23 mouse cellular contexts compared by ENCODE assay signal in genomic region chr10:116916581-116916980, GRCm38 (mm10). TPM values are rescaled to one million over a fixed set of nuclear protein-coding genes. Genes with fewer than 3 reads are reported as not detected.
"Had no signal": no experiment of that assay in that cellular context is flagged by ENCODE, and none has a peak within 500 bp of the region (broad histone marks: within the 10 kb centered on the region; RNA-seq: fewer than 3 reads in every experiment).

No protein-coding gene starts in this region.

- H3K27me3 ChIP-seq: kidney, embryonic 15.5 days; limb, embryonic 12.5 days; liver, embryonic 13.5 days; lung, embryonic 15.5 days; megakaryocyte, embryonic 14.5 days; stomach, embryonic 15.5 days had no signal

- DNase-seq: kidney, adult 2 months; kidney, postnatal 14 days; liver; liver, embryonic 13.5 days; liver, postnatal 0 days; lung, postnatal 14 days; right cerebral cortex, postnatal 25 days had no signal

- H3K27ac ChIP-seq: kidney, embryonic 15.5 days; left cerebral cortex, adult 2 months; limb, embryonic 12.5 days; liver, embryonic 13.5 days; lung, embryonic 15.5 days; macrophage; stomach, embryonic 15.5 days had no signal

- H3K4me3 ChIP-seq: kidney, embryonic 15.5 days; left cerebral cortex, adult 2 months; limb, embryonic 12.5 days; liver, embryonic 13.5 days; lung, embryonic 15.5 days; megakaryocyte, embryonic 14.5 days; stomach, embryonic 15.5 days had no signal

- H3K4me1 ChIP-seq: kidney, embryonic 15.5 days; lung, embryonic 15.5 days; stomach, embryonic 15.5 days had no signal

RNA-seq across cellular contexts. Expression of gene Myrfl, which starts 19.9 kb away (rescaled TPM):
- polyA plus RNA-seq: liver, embryonic 13.5 days; liver, postnatal 0 days; macrophage; urinary bladder, adult 2 months had no signal

RNA-seq across cellular contexts. Expression of gene Gm10271, which starts 55.8 kb away (rescaled TPM):
- total RNA-seq: layer of hippocampus, postnatal 25 days; left cerebral cortex, adult 2 months; left cerebral cortex, postnatal 25 days had no signal
- polyA plus RNA-seq: intestine, embryonic 16.5 days; kidney, adult 2 months; kidney, embryonic 15.5 days; large intestine, adult 2 months; limb, embryonic 12.5 days; liver, embryonic 13.5 days; liver, postnatal 0 days; lung, embryonic 15.5 days; macrophage; midbrain, embryonic 11.5 days; midbrain, embryonic 16.5 days; neural tube, embryonic 14.5 days; stomach, embryonic 15.5 days; testis, adult 2 months; urinary bladder, adult 2 months had no signal
